Mouse (Mus musculus): ENCODE measurements at regions not wholly inside any gene's neighbourhood (a gene's known extent, or its start where the extent isn't known, plus 50 kb on each side); places are given as distances from the start of the nearest gene placed in this dataset.

DNA sequence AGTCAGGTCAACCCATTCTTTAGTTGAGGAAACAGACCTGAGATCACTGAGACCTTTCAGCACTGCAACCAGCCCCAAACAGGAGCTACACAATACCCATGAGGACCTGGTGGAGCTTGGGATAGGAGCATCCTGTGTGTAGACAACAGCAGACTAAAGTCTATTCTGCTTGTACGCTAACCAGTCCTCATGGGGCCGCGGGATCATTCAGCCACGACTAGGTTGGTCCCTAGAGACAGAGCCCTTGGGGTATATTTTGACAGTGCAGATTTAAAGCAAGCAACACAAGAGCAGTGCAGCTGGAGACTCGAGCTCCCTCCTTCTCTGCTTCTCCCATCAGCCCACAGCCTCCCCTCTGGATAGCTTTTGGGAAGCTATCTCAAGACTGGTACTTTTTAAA, 51.7 kb upstream of the Ankrd34c start:
- no peak for DNase-seq

DNA sequence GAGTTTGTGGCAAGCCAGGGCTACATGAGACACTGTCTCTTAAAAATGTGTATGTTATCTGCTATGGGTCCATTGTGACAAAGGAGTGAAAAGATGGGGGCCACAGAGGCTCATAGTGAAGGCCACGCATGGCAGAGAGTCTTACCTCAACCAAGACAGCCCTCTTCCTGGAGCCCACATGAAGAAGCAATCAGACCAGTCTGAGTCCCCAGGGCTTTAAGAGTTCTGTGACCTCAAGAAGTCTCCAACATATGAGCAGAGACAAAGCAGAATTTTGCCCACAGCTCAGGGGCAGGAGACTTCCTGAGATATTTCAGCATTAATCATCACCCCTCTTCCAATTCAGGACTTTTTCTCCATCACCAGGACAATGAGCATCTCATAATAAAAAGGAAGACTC, 50.4 kb upstream of the Ankrd34c start:
- no peak for DNase-seq

Small RNAs in the stretch of these regions (microRNA-seq; reads per million reads assigned to microRNA genes)
- 93.3 reads per million, percentile 52 among the genes with 10 or more reads in this experiment for gene Mir184

Measured in adrenal gland, postnatal 36 days (tissue).